Mouse (Mus musculus) E14TG2a.4 (cell line): ENCODE measurements around the gene Cox4i1.
A peak's percentile ranks its signal among the peaks of the same experiment; 100 is the strongest.

Source experiments
- CTCF ChIP-seq: conservative IDR thresholded peaks from 2 replicates; pipeline ENCODE4 v1.5.1; 2014; ENCODE audit warnings: low read length
- POU5F1 ChIP-seq: IDR thresholded peaks from 2 replicates; pipeline ENCODE4 v1.6.1; 2014; ENCODE audit warnings: low read length, borderline replicate concordance

GRCm38 (mm10) chr8:120683602-120684001, 15.6 kb downstream of the Cox4i1 start:
- TF ChIP-seq CTCF (peak; percentile 51), POU5F1 (no peak)
